8 mouse cellular contexts compared by ENCODE assay signal in genomic region chr3:9402836-9403235, GRCm38 (mm10).
A peak's percentile ranks its signal among the peaks of the same experiment; 100 is the strongest.
DNase-seq lines count a peak whose midpoint lies in the region; ATAC-seq and TF ChIP-seq lines count a peak whose summit lies in the region.

No protein-coding gene starts in this region.

- no peak for TF ChIP-seq EP300 in heart, postnatal 0 days (IDR thresholded peaks at IDR 0.05; ENCODE audit: low read depth)

- H3K27ac ChIP-seq in hindbrain, embryonic 14.5 days: 0 out of 2 replicates have a peak overlapping the region, but pooled peaks have one; percentile 14
- no peak overlapping the region for H3K27ac ChIP-seq in hindbrain, embryonic 11.5 days (ENCODE audit: low read depth, low read length)
- no peak overlapping the region for H3K27ac ChIP-seq in heart, postnatal 0 days (ENCODE audit: low read depth)
- H3K27ac ChIP-seq in lung, embryonic 14.5 days (ENCODE audit: low read depth): peak overlapping the region; percentile 56; the same call in 1 of the 2 replicates
- peak overlapping the region; percentile 42; the same call in 1 of the 2 replicates for H3K27ac ChIP-seq in thymus, adult 2 months (ENCODE audit: control insufficient read depth, insufficient read depth, low read length)

- no peaks in the 10 kb centered on the region for H3K27me3 ChIP-seq in hindbrain, embryonic 14.5 days (ENCODE audit: control insufficient read depth, insufficient read depth, low read length)
- H3K27me3 ChIP-seq in hindbrain, embryonic 11.5 days (ENCODE audit: control insufficient read depth, insufficient read depth, low read length): no peaks in the 10 kb centered on the region
- no peaks in the 10 kb centered on the region for H3K27me3 ChIP-seq in heart, postnatal 0 days (ENCODE audit: control insufficient read depth, insufficient read depth, low read length)
- H3K27me3 ChIP-seq in lung, embryonic 14.5 days (ENCODE audit: insufficient read depth, low read length): no peaks in the 10 kb centered on the region
- H3K27me3 ChIP-seq in thymus, adult 2 months (ENCODE audit: control insufficient read depth, insufficient read depth, low read length): no peaks in the 10 kb centered on the region

- H3K9ac ChIP-seq in hindbrain, embryonic 14.5 days: no peak overlapping the region
- no peak overlapping the region for H3K9ac ChIP-seq in hindbrain, embryonic 11.5 days (ENCODE audit: low read depth, low read length)
- no peak overlapping the region for H3K9ac ChIP-seq in heart, postnatal 0 days (replicated peaks; ENCODE audit: low read depth, low read length)
- no peak overlapping the region for H3K9ac ChIP-seq in lung, embryonic 14.5 days

- no peak overlapping the region for H3K4me3 ChIP-seq in hindbrain, embryonic 14.5 days (replicated peaks; ENCODE audit: low read length)
- H3K4me3 ChIP-seq in hindbrain, embryonic 11.5 days (ENCODE audit: low read depth, low read length): no peak overlapping the region
- no peak overlapping the region for H3K4me3 ChIP-seq in heart, postnatal 0 days (ENCODE audit: low read depth, low read length)
- no peak overlapping the region for H3K4me3 ChIP-seq in lung, embryonic 14.5 days (ENCODE audit: low read depth, low read length)
- H3K4me3 ChIP-seq in thymus, adult 2 months (ENCODE audit: control insufficient read depth, insufficient read depth, low read length): peak overlapping the region; percentile 44

- TF ChIP-seq POLR2A in thymus, adult 2 months (IDR thresholded peaks at IDR 0.05; ENCODE audit: control insufficient read depth, extremely low read depth, insufficient read depth, low read length, poor library complexity): 0 out of 2 replicates have a peak, but pooled peaks have one; percentile 26

- no peaks in the 10 kb centered on the region for H3K9me3 ChIP-seq in hindbrain, embryonic 14.5 days (ENCODE audit: control insufficient read depth, low read length)
- H3K9me3 ChIP-seq in hindbrain, embryonic 11.5 days (ENCODE audit: control insufficient read depth, low read length): no peaks in the 10 kb centered on the region
- no peaks in the 10 kb centered on the region for H3K9me3 ChIP-seq in heart, postnatal 0 days (replicated peaks; ENCODE audit: control insufficient read depth, low read length)
- H3K9me3 ChIP-seq in lung, embryonic 14.5 days (ENCODE audit: low read depth, low read length): no peaks in the 10 kb centered on the region

- peak; percentile 49 for ATAC-seq in hindbrain, embryonic 14.5 days (ENCODE audit: low FRiP score)
- ATAC-seq in hindbrain, embryonic 11.5 days (ENCODE audit: low FRiP score): no peak
- peak; percentile 85 for ATAC-seq in activated CD4-positive, CD25-positive, alpha-beta regulatory T cell, adult 4 months
- no peak for ATAC-seq in heart, postnatal 0 days (ENCODE audit: insufficient read depth, low read depth)
- peak; percentile 60; the same call in 1 of the 2 replicates for ATAC-seq in lung, embryonic 14.5 days (ENCODE audit: insufficient read depth)

- H3K4me1 ChIP-seq in hindbrain, embryonic 14.5 days (replicated peaks; ENCODE audit: control insufficient read depth, insufficient read depth, low read length): peaks cover 26% of the 10 kb centered on the region
- H3K4me1 ChIP-seq in hindbrain, embryonic 11.5 days (replicated peaks; ENCODE audit: control insufficient read depth, insufficient read depth, low read length): no peaks in the 10 kb centered on the region
- H3K4me1 ChIP-seq in heart, postnatal 0 days (ENCODE audit: control insufficient read depth, insufficient read depth): peaks cover 31% of the 10 kb centered on the region
- peaks cover 18% of the 10 kb centered on the region for H3K4me1 ChIP-seq in lung, embryonic 14.5 days (ENCODE audit: insufficient read depth)
- H3K4me1 ChIP-seq in thymus, adult 2 months (replicated peaks; ENCODE audit: control insufficient read depth, insufficient read depth, low read length): peaks cover 27% of the 10 kb centered on the region

- H3K36me3 ChIP-seq in hindbrain, embryonic 14.5 days (replicated peaks; ENCODE audit: control insufficient read depth, insufficient read depth): no peaks in the 10 kb centered on the region
- H3K36me3 ChIP-seq in hindbrain, embryonic 11.5 days (ENCODE audit: control insufficient read depth, insufficient read depth, low read length): no peaks in the 10 kb centered on the region
- no peaks in the 10 kb centered on the region for H3K36me3 ChIP-seq in heart, postnatal 0 days (replicated peaks; ENCODE audit: control insufficient read depth, insufficient read depth, low read length)
- no peaks in the 10 kb centered on the region for H3K36me3 ChIP-seq in lung, embryonic 14.5 days (ENCODE audit: insufficient read depth)
- H3K36me3 ChIP-seq in thymus, adult 2 months (ENCODE audit: control insufficient read depth, insufficient read depth, low read length): no peaks in the 10 kb centered on the region

- 40% methylated on average over 5 of the region's 5 CpGs for WGBS in hindbrain, embryonic 14.5 days
- WGBS in hindbrain, embryonic 11.5 days: 70% methylated on average over 5 of the region's 5 CpGs
- WGBS in heart, postnatal 0 days: 46% methylated on average over 5 of the region's 5 CpGs
- WGBS in lung, embryonic 14.5 days: 24% methylated on average over 5 of the region's 5 CpGs
- WGBS in thymus, adult 2 months: 2% methylated on average over 5 of the region's 5 CpGs

- peak; percentile 47 for DNase-seq in hindbrain, embryonic 14.5 days (ENCODE audit: low spot score)
- no peak for DNase-seq in hindbrain, embryonic 11.5 days (ENCODE audit: low spot score)
- DNase-seq in heart, postnatal 0 days (ENCODE audit: low spot score): no peak
- DNase-seq in lung, embryonic 14.5 days: peak; percentile 89
- peak; percentile 70 for DNase-seq in thymus, adult 2 months
- DNase-seq in yolk sac, embryonic 10.5 days (ENCODE audit: low spot score): no peak
- DNase-seq in urinary bladder, postnatal 25 days (ENCODE audit: low spot score): no peak

- H3K4me2 ChIP-seq in hindbrain, embryonic 14.5 days (replicated peaks): no peak overlapping the region
- H3K4me2 ChIP-seq in hindbrain, embryonic 11.5 days (replicated peaks; ENCODE audit: low read depth, low read length): no peak overlapping the region
- peak overlapping the region; percentile 29; the same call in 1 of the 2 replicates for H3K4me2 ChIP-seq in heart, postnatal 0 days (ENCODE audit: low read depth, low read length)
- H3K4me2 ChIP-seq in lung, embryonic 14.5 days: peak overlapping the region; percentile 45

- TF ChIP-seq CTCF in heart, postnatal 0 days (IDR thresholded peaks at IDR 0.05; ENCODE audit: low read depth): no peak
- no peak for TF ChIP-seq CTCF in lung, embryonic 14.5 days (IDR thresholded peaks at IDR 0.05; ENCODE audit: low read depth)
- TF ChIP-seq CTCF in thymus, adult 2 months (IDR thresholded peaks at IDR 0.05; ENCODE audit: borderline replicate concordance, control insufficient read depth, extremely low read depth, insufficient read depth, low read length, poor library complexity): no peak

Comparison
In these comparisons a context has a peak if more than half of its experiments do, and no peak if none do; other contexts are left out.
1. ATAC-seq: peak in hindbrain, embryonic 14.5 days (single experiment), activated CD4-positive, CD25-positive, alpha-beta regulatory T cell, adult 4 months (single experiment) and lung, embryonic 14.5 days (single experiment); none in hindbrain, embryonic 11.5 days (single experiment) and heart, postnatal 0 days (single experiment).
2. DNase-seq: peak in hindbrain, embryonic 14.5 days (single experiment), lung, embryonic 14.5 days (single experiment) and thymus, adult 2 months (single experiment); none in hindbrain, embryonic 11.5 days (single experiment), heart, postnatal 0 days (single experiment), yolk sac, embryonic 10.5 days (single experiment) and urinary bladder, postnatal 25 days (single experiment).
3. H3K27ac ChIP-seq: peak in hindbrain, embryonic 14.5 days (single experiment), lung, embryonic 14.5 days (single experiment) and thymus, adult 2 months (single experiment); none in hindbrain, embryonic 11.5 days (single experiment) and heart, postnatal 0 days (single experiment).
4. H3K4me2 ChIP-seq: peak in heart, postnatal 0 days (single experiment) and lung, embryonic 14.5 days (single experiment); none in hindbrain, embryonic 14.5 days (single experiment) and hindbrain, embryonic 11.5 days (single experiment).